Comparison of ENCODE assay signal across 17 mouse cellular contexts in genomic region chr11:6890450-6890849, GRCm38 (mm10). TPM values are rescaled to one million over a fixed set of nuclear protein-coding genes. Genes with fewer than 3 reads are reported as not detected.
"Had no signal": no experiment of that assay in that cellular context is flagged by ENCODE, and none has a peak within 500 bp of the region (broad histone marks: within the 10 kb centered on the region; RNA-seq: fewer than 3 reads in every experiment).

No protein-coding gene starts in this region.

- H3K27me3 ChIP-seq: limb, embryonic 13.5 days had no signal

- H3K27ac ChIP-seq: limb, embryonic 13.5 days; liver, embryonic 14.5 days had no signal

- H3K4me2 ChIP-seq: limb, embryonic 13.5 days had no signal

- H3K9me3 ChIP-seq: limb, embryonic 13.5 days had no signal

- DNase-seq: kidney, adult 2 months; kidney, postnatal 25 days; lung, adult 18-20 months; retina, postnatal 1 day; right cerebral cortex, postnatal 4 days; spleen, adult 18-20 months; thymus, adult 18-20 months; thymus, postnatal 14 days had no signal

- H3K4me3 ChIP-seq: left cerebral cortex, adult 2 months; limb, embryonic 13.5 days; myocyte had no signal

- H3K9ac ChIP-seq: limb, embryonic 13.5 days; liver, embryonic 14.5 days had no signal

- H3K36me3 ChIP-seq: limb, embryonic 13.5 days had no signal

RNA-seq across cellular contexts. Expression of gene Gm11983, which starts 53.0 kb away (rescaled TPM):
- polyA plus RNA-seq: kidney, adult 2 months; kidney, embryonic 16.5 days; limb, embryonic 13.5 days; liver, adult 2 months; liver, embryonic 14.5 days; lung, embryonic 16.5 days; myocyte; neural tube, embryonic 11.5 days; stomach, embryonic 14.5 days had no signal
